Mouse (Mus musculus): ENCODE results near the gene Ube2g2. TPM values are rescaled to one million over a fixed set of nuclear protein-coding genes. Genes with fewer than 3 reads are reported as not detected.

The Ube2g2 gene
- polyA plus RNA-seq (2021; fragmentation: Nextera tagmentation), result 50.9 and 59.2 TPM in 2 replicates
- long read RNA-seq, experiment 1, transcript Ube2g2-204 (6 exons, 2,031 nt), result major isoform, 504 of 571 reads
- long read RNA-seq, experiment 1, transcript Ube2g2-202 (4 exons, 404 nt), result minor isoform, 8 of 571 reads
- long read RNA-seq, experiment 1, partial matches to known transcripts, result 11 of 571 reads
- long read RNA-seq, experiment 1, other reads (novel, unspliced or antisense), result 42 of 571 reads
- long read RNA-seq, experiment 2, transcript Ube2g2-204 (6 exons, 2,031 nt), result major isoform, 82 of 96 reads
- long read RNA-seq, experiment 2, partial matches to known transcripts, result 2 of 96 reads
- long read RNA-seq, experiment 2, other reads (novel, unspliced or antisense), result 9 of 96 reads

DNA sequence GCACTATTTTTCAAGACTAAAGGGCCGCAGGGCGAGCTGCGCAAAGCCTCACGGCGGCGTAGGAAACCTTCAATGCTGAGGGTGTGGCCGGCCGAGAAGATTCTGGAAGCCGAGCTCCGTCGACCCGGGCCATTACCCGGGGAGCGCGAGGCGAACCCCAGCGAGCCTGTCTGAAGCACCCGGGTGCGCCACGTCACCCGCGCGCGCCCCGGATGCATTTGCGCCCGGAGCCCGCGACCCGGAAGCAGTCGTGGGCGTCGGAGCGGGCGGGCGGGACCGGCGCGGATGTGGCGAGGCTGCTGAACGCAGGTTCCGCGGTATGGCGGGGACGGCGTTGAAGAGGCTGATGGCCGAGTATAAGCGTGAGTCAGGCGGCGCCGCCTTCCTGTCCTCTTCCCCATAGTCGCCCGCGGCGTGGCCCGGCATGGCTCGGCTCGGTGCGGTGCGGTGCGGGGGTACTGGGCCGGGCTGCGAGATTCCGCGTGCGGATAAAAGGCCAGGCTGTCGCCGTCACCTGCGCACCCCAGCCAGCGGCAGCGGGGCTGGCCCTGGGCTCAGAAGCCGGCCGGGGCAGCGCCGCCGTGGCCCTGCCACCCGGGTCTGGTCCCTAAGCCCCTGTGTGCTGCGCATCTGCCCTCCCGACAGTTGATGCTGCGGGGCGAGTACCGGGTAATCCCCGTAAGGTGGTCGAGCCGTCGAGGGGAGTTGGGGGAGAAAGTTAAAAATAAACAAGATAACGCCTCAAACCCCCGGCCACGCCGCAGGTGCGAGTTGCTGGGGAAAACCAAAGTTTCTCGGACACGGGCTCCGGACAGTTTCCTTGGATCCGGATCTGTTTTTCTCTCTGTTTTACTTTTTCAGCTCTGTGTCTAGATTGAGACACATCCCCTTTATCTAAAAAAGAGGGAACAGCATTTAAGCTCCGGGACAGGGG, at the start of gene Ube2g2:
Gene Ube2g2, plus strand, starts transcription at position 221 of the 934 bp plus-strand sequence.

GRCm38 (mm10) chr10:77581408-77582284, 40.4 kb upstream of the Ube2g2 start, which contains the start of gene Pttg1ip:
Pttg1ip (plus strand) TSS chr10:77581720.

DNA sequence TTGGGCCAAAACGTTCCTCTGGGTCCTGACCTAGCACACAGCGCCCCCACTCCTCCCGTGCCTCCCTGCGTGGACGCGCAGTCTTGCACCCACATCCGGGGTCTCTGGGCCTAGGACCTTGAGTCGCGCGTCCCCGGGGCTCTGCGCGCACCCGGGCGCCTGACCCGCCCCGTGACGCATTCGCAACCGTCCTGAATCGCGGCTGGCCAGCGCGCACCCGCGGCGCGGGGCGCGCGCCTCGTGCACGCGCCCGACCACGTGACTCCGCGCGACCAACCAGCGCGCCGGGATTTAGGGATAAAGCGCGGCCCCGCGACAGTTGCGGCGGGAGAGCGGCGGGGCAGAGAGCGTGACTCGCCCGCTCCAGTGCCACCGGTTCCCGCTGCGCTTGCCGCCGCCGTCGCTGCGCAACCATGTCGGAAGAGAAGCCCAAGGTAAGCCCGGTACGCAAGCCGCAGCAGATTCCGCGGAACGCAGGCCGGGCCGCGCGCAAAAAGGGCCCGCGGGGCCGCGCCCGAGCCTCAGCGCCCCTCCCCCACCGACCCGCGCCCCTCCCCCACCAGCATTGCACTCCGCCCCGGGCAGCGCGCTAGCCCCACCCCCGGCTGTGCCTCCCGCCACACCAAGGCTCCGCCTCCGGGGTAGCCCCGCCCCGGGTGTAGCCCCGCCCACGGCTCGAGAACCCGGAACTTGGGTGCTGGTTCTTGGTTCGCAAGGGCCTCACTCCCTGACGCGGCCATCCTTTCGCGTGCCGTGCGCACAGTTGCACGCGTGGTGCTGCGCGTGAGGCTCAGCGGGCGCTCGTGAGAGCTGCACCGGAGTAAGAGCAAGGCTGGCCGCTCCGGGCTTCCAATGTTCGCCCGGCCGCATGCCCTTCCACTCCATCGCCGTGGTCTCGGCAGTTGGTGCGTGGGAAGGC, 15.9 kb upstream of the Ube2g2 start, which contains the start of the genes Sumo3 and Gm49325:
Gene Sumo3, plus strand, starts transcription at position 190 of the 919 bp plus-strand sequence.
Gene Gm49325, plus strand, starts transcription at position 290 of the 919 bp plus-strand sequence.

DNA sequence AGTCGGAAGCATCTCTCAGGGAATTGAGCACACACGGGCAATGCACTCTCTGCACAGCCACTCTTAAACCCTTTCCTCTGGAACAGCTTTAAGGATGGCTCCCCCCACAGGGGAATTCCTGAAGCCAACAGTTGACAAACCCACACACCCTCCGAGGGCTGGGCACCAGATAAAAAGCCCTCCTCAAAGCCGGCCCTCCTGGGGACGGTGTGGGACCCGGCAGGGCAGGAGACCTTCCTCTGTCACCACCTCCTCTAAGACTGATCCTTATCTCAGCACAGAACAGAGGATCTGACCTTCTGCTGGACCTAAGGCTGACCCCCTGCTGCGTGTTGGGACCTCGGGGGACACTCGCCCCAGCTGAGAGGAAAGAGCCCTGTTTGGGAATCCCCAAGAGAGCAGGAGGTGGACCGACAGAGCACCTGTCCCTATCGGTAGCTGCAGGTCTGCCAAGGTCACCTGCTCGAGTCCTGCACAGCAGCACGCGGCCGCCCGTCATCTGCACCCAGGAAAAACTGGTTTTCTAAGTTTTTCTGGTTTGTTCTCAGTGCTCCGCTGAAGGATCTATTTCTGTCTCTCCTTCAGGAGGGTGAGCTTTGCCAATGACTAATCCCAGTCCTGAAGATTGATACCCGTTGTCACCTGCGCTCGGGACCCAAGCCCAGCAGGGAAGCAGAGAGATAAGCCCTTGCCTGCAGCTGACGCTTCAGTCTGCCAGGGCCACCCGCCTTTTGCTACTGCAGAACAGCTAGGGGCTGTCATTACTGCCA, 64.0 kb downstream of the Ube2g2 start, which contains the start of gene Tspear:
Gene Tspear, plus strand, starts transcription at position 675 of the 770 bp plus-strand sequence.

DNA sequence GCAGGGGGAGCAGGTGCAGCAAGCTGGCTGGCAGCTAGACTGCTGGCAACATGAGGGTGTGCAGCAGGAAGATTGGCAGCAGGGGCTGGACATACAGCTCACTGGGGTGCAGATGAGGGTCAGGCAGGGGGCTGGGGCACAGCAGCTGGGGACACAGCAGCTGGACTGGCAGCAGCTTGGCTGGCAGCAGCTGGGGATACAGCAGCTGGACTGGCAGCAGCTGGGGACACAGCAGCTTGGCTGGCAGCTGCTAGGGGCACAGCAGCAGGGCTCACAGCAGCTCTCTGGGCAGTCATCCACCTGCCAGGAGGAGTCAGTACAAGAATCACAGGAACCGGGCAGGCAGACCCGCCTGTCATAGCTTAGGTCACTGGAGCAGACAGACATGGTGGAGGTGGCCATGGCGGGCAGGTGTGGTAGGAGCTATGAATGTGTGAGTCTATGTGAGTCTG, 68.3 kb downstream of the Ube2g2 start, which contains the start of gene Gm19402:
Gene Gm19402, minus strand, starts transcription at position 402 of the 452 bp plus-strand sequence.

Other genes starting within 250 kb of the Ube2g2 start
- 16.2 and 32.7 TPM in 2 replicates for gene Adarb1, start 204.0 kb upstream of the Ube2g2 start, polyA plus RNA-seq (2021; fragmentation: Nextera tagmentation)
- 25.3 and 29.2 TPM in 2 replicates for gene Fam207a, start 106.5 kb upstream of the Ube2g2 start, polyA plus RNA-seq (2021; fragmentation: Nextera tagmentation)
- gene Itgb2, start 92.0 kb upstream of the Ube2g2 start, polyA plus RNA-seq (2021; fragmentation: Nextera tagmentation), result 4.6 and 4.9 TPM in 2 replicates
- gene Pttg1ip, start 40.6 kb upstream of the Ube2g2 start, polyA plus RNA-seq (2021; fragmentation: Nextera tagmentation), result 56.3 and 68.9 TPM in 2 replicates
- 157 and 188 TPM in 2 replicates for gene Sumo3, start 16.2 kb upstream of the Ube2g2 start, polyA plus RNA-seq (2021; fragmentation: Nextera tagmentation)
- gene Gm49325, start 16.1 kb upstream of the Ube2g2 start, polyA plus RNA-seq (2021; fragmentation: Nextera tagmentation), result 1.9 and 10.3 TPM in 2 replicates
- 0.20 TPM in 2 replicates for gene Tspear, start 64.3 kb downstream of the Ube2g2 start, polyA plus RNA-seq (2021; fragmentation: Nextera tagmentation)
- gene Gm19402, start 68.5 kb downstream of the Ube2g2 start, polyA plus RNA-seq (2021; fragmentation: Nextera tagmentation), result not detected in 2 replicates
- gene Gm9508, start 75.0 kb downstream of the Ube2g2 start, polyA plus RNA-seq (2021; fragmentation: Nextera tagmentation), result not detected in 2 replicates
- gene Gm10272, start 84.4 kb downstream of the Ube2g2 start, polyA plus RNA-seq (2021; fragmentation: Nextera tagmentation), result not detected in 2 replicates
- not detected in 2 replicates for gene Gm10024, start 89.2 kb downstream of the Ube2g2 start, polyA plus RNA-seq (2021; fragmentation: Nextera tagmentation)
- gene Gm10142, start 93.5 kb downstream of the Ube2g2 start, polyA plus RNA-seq (2021; fragmentation: Nextera tagmentation), result not detected in 2 replicates
- not detected in 2 replicates for gene Krtap12-1, start 98.3 kb downstream of the Ube2g2 start, polyA plus RNA-seq (2021; fragmentation: Nextera tagmentation)
- not detected in 2 replicates for gene Gm10100, start 104.2 kb downstream of the Ube2g2 start, polyA plus RNA-seq (2021; fragmentation: Nextera tagmentation)
- not detected in 2 replicates for gene Gm18596, start 120.4 kb downstream of the Ube2g2 start, polyA plus RNA-seq (2021; fragmentation: Nextera tagmentation)
- not detected in 2 replicates for gene Gm9736, start 129.1 kb downstream of the Ube2g2 start, polyA plus RNA-seq (2021; fragmentation: Nextera tagmentation)
- gene Gm3233, start 137.4 kb downstream of the Ube2g2 start, polyA plus RNA-seq (2021; fragmentation: Nextera tagmentation), result not detected in 2 replicates
- not detected in 2 replicates for gene Gm3238, start 149.1 kb downstream of the Ube2g2 start, polyA plus RNA-seq (2021; fragmentation: Nextera tagmentation)
- not detected in 2 replicates for gene Gm7138, start 154.7 kb downstream of the Ube2g2 start, polyA plus RNA-seq (2021; fragmentation: Nextera tagmentation)
- not detected in 2 replicates for gene Gm3250, start 160.3 kb downstream of the Ube2g2 start, polyA plus RNA-seq (2021; fragmentation: Nextera tagmentation)
- not detected in 2 replicates for gene Gm7137, start 165.9 kb downstream of the Ube2g2 start, polyA plus RNA-seq (2021; fragmentation: Nextera tagmentation)
- not detected in 2 replicates for gene Gm9639, start 172.8 kb downstream of the Ube2g2 start, polyA plus RNA-seq (2021; fragmentation: Nextera tagmentation)
- not detected in 2 replicates for gene Gm19668, start 176.9 kb downstream of the Ube2g2 start, polyA plus RNA-seq (2021; fragmentation: Nextera tagmentation)
- gene Gm9507, start 189.6 kb downstream of the Ube2g2 start, polyA plus RNA-seq (2021; fragmentation: Nextera tagmentation), result not detected in 2 replicates
- gene Gm2696, start 192.4 kb downstream of the Ube2g2 start, polyA plus RNA-seq (2021; fragmentation: Nextera tagmentation), result not detected in 2 replicates
- gene Krtap10-4, start 204.8 kb downstream of the Ube2g2 start, polyA plus RNA-seq (2021; fragmentation: Nextera tagmentation), result not detected in 2 replicates
- gene Krtap10-10, start 213.7 kb downstream of the Ube2g2 start, polyA plus RNA-seq (2021; fragmentation: Nextera tagmentation), result not detected in 2 replicates
- not detected in 2 replicates for gene Gm36176, start 224.5 kb downstream of the Ube2g2 start, polyA plus RNA-seq (2021; fragmentation: Nextera tagmentation)
- not detected in 2 replicates for gene Gm10318, start 230.6 kb downstream of the Ube2g2 start, polyA plus RNA-seq (2021; fragmentation: Nextera tagmentation)
- gene Gm3285, start 239.7 kb downstream of the Ube2g2 start, polyA plus RNA-seq (2021; fragmentation: Nextera tagmentation), result not detected in 2 replicates